Mouse (Mus musculus): ENCODE results near the gene Psmd12.
A peak's percentile ranks its signal among the peaks of the same experiment; 100 is the strongest.

Psmd12 gene

DNA sequence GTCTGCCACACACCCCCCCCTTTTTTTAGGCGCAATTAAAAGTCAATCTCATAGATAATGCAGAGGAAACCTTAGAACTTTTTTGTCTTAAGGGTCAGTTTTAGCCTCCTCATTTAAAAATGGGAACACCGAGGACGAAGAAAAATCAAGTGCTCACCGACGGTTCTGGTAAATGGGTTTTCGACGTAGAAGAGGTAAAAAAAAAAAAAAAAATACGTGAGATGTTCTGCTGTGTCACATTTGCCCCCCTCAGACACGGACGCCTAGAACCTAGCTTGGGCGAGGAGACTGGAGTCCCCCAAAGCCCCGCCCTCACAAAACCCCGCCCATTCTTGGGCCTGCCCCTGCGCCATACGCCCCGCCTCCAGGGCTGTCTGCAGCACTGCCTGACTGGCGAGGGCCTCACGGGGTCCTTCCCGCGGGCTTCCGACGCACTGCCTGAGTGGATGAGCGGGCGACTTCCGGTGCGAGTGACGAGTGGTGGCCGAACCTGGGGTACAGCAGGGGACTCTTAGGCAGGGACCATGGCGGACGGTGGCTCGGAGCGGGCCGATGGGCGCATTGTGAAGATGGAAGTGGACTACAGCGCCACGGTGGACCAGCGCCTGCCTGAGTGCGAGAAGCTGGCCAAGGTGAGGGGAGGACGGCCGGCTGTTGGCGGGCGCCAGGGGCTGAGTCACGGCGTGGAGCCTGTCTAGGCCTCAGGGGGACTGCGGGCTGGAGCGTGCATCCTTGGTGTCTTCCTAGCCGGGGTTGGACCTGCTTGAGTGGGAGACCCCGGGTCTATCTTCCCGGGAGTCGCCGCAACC, at the start of gene Psmd12:
Gene Psmd12, plus strand, starts transcription at position 432 of the 809 bp plus-strand sequence.
- no peaks in the 10 kb centered on the region for H3K27me3 ChIP-seq (ENCODE audit: control insufficient read depth, insufficient read depth, low read length, poor library complexity, severe bottlenecking)
- H3K36me3 ChIP-seq (ENCODE audit: control insufficient read depth, insufficient read depth, low read length, poor library complexity, severe bottlenecking): no peaks in the 10 kb centered on the region
- DNase-seq (ENCODE audit: low read depth, low spot score): peak; percentile 98

DNA sequence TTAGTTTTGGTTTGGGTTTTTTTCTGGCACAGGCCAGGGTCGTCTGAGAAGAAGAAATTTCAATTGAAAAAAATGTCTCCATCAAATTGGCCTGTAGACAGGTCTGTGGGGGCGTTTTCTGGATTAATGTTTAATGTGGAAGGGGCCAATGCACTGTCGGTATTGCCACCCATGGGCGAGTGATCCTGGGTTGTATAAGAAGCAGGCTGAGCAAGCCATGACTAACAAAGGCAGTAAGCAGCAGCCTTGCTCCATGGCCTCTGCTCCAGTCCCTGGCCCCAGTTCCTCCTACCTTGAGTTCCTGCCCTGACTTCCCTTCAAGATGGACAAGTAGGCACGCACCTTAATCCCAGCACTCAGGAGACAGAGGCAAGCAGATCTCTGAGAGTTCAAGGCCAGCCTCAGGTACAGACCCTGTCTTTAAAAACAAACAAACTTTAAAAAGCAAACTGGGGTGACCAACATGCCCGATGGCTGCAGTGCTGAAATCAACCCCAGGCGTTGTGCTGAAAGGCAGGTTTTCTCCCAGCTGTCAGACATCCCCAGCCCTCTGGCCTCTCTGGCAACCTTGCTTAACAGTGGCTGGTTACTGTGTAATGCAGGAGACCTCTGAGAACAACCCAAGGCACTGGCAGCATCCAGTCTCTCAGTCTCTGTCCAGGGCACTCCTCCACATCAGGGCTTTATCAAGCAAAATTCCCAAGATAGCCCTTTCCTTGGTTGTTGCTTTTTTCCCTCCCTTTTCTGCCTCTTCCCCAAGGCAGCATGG, 47.9 kb upstream of the Psmd12 start:
- no peak for DNase-seq (ENCODE audit: low read depth, low spot score)
- Histone ChIP-seq H3K36me3 (ENCODE audit: control insufficient read depth, insufficient read depth, low read length, poor library complexity, severe bottlenecking) (0 out of 2 replicates have a peak, but pooled peaks cover 3% of the 10 kb centered on the region), H3K27me3 (ENCODE audit: control insufficient read depth, insufficient read depth, low read length, poor library complexity, severe bottlenecking) (no peaks in the 10 kb centered on the region; the same call in 1 of the 2 replicates)

DNA sequence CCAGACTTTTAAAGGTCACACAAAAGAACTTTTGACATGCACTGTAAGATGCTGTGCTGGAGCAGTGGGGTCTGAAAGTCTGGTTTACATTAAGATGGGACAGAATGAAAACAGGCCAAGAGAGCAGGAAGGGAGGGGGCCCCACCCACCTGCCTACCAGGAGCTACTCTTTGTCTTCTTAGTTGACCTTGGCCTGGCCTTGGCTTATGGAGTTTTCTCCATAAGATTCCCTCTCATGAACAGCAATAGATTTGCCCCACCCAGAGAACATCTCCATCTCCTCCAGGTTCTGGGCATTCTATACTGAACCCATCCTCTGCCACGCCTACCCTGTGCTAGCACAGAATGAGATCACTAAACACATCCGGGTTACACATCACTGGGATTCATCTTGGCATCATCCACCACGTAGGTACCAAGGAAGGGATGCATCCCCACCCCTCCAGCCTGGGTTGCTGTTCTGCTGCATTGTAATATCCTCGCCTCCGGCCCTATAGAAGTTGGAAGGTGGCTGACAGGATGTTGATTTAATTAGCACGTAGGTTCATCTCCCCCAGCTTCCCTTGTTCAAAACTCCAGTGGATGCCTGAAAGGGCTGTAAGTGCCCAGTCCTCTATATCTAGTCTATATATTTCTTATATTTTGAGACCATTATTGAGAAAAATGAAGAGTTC, 43.4 kb upstream of the Psmd12 start:
- no peak for DNase-seq (ENCODE audit: low read depth, low spot score)
- Histone ChIP-seq H3K36me3 (ENCODE audit: control insufficient read depth, insufficient read depth, low read length, poor library complexity, severe bottlenecking) (0 out of 2 replicates have a peak, but pooled peaks cover 3% of the 10 kb centered on the region), H3K27me3 (ENCODE audit: control insufficient read depth, insufficient read depth, low read length, poor library complexity, severe bottlenecking) (no peaks in the 10 kb centered on the region)

DNA sequence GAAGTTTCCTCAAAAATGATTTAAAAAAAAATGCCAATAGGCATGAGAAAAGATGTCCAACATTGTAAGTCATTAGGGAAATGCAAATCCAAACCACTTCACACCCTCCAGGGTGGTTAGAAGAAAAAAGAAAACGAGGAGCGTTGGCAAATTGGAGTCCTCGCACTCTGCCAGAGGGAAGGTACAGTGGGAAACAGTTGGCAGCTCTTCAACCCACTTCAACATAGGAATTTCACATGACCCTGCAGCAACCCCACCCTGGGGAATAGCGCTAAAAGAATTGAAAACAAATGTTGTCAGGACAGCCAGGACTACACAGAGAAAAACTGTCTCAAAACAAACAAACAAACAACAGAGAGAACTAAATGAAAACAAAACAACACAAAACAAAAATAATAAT, 41.6 kb upstream of the Psmd12 start:
- H3K36me3 ChIP-seq (ENCODE audit: control insufficient read depth, insufficient read depth, low read length, poor library complexity, severe bottlenecking): 0 out of 2 replicates have a peak, but pooled peaks cover 3% of the 10 kb centered on the region
- DNase-seq (ENCODE audit: low read depth, low spot score): no peak
- no peaks in the 10 kb centered on the region for H3K27me3 ChIP-seq (ENCODE audit: control insufficient read depth, insufficient read depth, low read length, poor library complexity, severe bottlenecking)

DNA sequence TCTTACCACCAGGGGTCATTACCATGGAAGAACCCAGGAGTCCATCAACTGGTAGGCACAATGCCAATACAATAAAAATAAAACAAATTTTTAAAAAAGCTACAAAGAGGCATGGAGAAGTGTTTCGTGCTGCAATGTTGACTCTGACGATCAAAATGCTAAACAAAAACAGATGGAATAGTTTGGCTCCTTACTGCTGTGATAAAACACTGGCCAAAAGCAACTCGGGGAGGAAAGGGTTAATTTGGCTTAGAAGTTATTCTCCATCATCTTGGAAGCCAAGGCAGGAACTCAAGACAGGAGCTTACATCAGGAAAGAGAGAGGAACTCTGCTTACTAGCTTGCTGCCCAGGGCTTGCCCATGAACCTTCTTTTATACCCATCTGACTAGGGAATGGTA, 41.1 kb upstream of the Psmd12 start:
- no peak for DNase-seq (ENCODE audit: low read depth, low spot score)
- Histone ChIP-seq H3K27me3 (ENCODE audit: control insufficient read depth, insufficient read depth, low read length, poor library complexity, severe bottlenecking) (no peaks in the 10 kb centered on the region), H3K36me3 (ENCODE audit: control insufficient read depth, insufficient read depth, low read length, poor library complexity, severe bottlenecking) (0 out of 2 replicates have a peak, but pooled peaks cover under 1% of the 10 kb centered on the region)

DNA sequence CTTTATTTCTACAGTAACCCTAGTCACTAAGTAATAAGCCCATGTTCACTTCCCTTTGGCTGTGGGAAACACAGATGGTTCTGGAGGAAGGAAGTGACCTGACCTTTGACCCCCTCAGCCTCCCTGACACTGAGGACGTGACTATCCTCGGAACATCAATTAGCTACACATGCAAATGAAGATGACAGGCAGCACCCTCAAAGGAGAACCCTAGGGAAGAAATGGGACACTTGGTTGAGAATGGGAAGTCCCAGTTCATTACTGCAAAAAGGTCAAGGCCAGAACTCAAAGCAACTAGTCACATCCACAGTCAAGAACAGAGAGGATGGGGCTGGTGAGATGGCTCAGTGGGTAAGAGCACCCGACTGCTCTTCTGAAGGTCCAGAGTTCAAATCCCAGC, 38.2 kb upstream of the Psmd12 start:
- Histone ChIP-seq H3K27me3 (ENCODE audit: control insufficient read depth, insufficient read depth, low read length, poor library complexity, severe bottlenecking) (no peaks in the 10 kb centered on the region), H3K36me3 (ENCODE audit: control insufficient read depth, insufficient read depth, low read length, poor library complexity, severe bottlenecking) (no peaks in the 10 kb centered on the region)
- DNase-seq (ENCODE audit: low read depth, low spot score): peak; percentile 58

DNA sequence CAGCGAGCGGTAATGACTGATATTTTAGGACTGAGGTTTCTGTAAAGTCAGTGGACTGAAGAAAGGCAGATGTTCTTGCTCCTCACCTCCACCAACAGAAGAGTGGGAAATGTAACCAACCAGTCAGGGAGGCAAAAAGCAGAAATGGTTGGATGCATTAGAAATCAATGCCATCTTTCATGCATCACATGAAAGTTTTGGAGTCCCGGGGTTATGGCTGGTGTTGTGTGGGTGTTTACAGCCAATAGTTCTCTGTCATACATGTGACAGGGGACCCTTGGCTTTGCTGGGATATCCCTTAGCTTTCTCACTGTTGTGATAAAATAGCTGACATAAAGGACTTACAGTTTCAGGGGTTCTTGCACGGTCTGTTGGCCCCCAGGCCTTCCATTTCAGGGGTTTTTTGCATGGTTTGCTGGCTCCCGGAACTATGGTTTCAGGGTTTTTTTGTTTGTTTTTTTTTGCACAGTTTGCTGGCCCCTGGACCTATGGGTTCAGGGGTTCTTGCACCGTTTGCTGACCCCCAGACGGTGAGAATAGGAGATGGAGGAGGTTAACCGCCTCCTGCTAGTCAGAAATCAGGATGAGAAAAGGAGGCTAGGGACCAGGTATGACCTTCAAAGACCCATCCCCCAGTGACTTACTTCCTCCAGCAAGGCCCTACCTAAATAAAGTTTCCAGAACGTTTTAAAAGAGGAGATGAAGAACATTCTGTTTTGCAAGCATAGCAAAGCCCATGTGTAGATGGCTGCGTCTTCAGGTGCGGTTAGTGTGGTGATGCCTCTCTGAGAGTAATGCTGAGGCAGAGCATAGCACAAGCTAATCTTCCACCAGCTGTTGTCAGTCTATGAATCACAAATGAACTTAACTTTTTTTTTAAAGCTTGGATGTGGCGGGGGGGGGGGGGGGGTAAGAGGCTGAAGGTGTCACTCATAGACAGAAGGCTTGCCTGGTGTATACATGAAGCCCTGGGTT, 35.9 kb upstream of the Psmd12 start:
- H3K36me3 ChIP-seq (ENCODE audit: control insufficient read depth, insufficient read depth, low read length, poor library complexity, severe bottlenecking): no peaks in the 10 kb centered on the region
- peak; percentile 56 for DNase-seq (ENCODE audit: low read depth, low spot score)

DNA sequence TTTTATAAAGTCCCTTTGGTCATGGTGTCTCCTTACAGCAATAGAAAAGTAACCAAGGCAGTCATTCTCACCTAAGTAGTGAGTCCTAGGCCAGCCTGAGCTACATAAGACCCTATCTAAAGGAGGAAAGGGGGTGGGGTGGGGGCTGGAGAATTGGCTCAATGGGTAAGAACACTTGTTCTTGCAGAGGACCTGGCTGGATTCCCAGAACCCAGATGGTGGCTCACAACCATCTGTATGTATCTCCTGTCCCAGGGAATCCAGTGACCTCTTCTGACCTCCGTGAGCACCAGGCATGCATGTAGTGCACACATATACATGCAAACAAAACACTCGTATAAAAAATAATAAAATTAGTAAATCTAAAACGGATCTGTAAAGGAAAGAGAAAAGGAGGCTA, 33.6 kb upstream of the Psmd12 start:
- H3K36me3 ChIP-seq (ENCODE audit: control insufficient read depth, insufficient read depth, low read length, poor library complexity, severe bottlenecking): no peaks in the 10 kb centered on the region
- H3K27me3 ChIP-seq (ENCODE audit: control insufficient read depth, insufficient read depth, low read length, poor library complexity, severe bottlenecking): no peaks in the 10 kb centered on the region
- no peak for DNase-seq (ENCODE audit: low read depth, low spot score)

More for the DNA sequence above, 35.9 kb upstream of the Psmd12 start:
- no peaks in the 10 kb centered on the region for H3K27me3 ChIP-seq (ENCODE audit: control insufficient read depth, insufficient read depth, low read length, poor library complexity, severe bottlenecking)

DNA sequence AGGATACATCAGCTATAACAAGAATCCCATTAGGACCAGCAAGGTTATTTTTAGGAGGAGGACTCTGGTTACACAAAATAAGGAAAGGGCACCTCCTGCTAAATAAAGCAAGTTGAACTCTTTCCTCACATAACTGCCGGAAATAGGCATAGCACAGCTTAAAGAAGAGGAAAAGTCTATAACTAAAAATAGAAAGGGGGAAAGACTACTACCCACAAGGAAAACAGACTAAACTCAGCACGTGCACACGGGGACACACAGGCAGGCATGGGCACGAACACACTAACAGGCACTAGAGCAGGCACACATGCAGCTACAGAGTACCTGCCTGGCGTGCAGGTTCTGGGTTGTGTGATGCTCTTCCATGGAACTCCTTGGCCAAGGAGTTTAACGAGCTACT, 32.6 kb upstream of the Psmd12 start:
- DNase-seq (ENCODE audit: low read depth, low spot score): no peak
- no peaks in the 10 kb centered on the region for H3K27me3 ChIP-seq (ENCODE audit: control insufficient read depth, insufficient read depth, low read length, poor library complexity, severe bottlenecking)
- H3K36me3 ChIP-seq (ENCODE audit: control insufficient read depth, insufficient read depth, low read length, poor library complexity, severe bottlenecking): no peaks in the 10 kb centered on the region

DNA sequence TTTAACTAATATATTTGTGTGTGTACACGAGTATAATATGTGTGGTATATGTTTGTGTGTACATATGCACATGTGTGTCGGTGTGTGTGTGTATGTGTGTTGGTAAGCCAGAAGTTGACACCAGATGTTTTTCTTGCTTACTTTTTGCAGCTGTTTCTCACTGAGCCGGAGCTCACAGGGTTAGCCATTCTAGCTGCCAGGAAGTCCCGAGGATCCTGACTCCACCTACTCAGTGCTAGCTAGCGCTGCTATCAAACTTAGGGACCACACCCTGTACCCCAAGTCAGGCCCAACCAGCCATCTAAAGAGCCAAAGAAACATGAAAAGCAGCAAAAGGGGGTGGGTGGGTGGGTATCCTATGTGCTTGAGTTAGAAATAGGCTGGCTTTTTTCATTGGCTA, 31.9 kb upstream of the Psmd12 start:
- Histone ChIP-seq H3K36me3 (ENCODE audit: control insufficient read depth, insufficient read depth, low read length, poor library complexity, severe bottlenecking) (no peaks in the 10 kb centered on the region), H3K27me3 (ENCODE audit: control insufficient read depth, insufficient read depth, low read length, poor library complexity, severe bottlenecking) (no peaks in the 10 kb centered on the region)
- DNase-seq (ENCODE audit: low read depth, low spot score): peak; percentile 36

DNA sequence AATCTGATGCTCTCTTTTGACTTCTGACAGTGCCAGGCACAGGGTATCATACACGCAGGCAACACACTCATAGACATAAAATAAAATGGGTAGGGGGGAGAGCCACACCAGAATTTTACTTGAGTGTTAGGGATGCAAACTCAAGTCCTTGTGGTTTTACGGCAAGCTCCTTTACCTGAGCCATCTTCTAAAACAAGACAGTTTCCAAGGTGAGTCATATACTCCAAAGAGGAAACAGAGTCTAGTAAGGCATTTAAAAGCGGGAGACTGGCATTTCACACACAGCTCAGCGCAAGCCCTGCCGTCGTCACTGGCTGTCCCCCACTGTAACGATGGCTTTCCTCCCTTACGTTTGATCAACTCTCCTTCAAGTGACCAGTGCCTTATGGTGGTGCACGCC, 31.4 kb upstream of the Psmd12 start:
- Histone ChIP-seq H3K36me3 (ENCODE audit: control insufficient read depth, insufficient read depth, low read length, poor library complexity, severe bottlenecking) (no peaks in the 10 kb centered on the region), H3K27me3 (ENCODE audit: control insufficient read depth, insufficient read depth, low read length, poor library complexity, severe bottlenecking) (no peaks in the 10 kb centered on the region)
- no peak for DNase-seq (ENCODE audit: low read depth, low spot score)

DNA sequence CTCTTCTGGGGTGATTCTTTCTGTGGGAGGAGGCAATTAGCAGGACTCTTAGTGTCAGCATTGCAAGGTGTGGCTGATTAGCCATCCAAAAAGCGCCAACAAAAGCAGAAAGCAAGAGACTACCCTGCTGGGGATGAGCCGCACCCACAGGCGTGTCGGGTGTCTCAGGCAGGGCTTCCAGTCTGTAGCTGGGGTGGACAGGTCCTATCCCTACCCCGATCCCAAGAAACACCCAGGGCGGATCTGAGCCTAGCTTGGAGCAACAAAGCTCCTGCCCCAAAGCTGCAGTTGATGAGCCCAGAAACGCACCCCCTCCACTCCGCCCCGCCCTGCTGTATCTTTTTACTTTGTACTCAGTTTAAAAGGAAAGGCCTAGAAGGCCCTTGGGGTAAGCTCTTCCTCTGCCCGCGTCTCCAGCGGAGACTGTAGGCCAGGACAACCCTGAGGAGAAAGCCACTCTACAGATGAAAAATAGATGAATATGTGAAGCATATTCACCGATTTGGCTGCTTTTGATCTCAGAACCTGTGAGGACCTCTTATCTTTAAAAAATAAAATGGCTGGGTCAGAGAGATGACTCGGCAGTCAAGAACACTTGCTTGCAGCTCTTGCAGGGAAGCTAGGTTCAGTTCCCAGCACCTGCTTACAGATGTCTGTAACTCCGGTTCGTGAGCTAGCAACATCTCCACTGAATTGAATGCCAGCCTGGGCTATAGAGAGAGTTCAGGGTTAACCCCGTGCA, 29.9 kb upstream of the Psmd12 start:
- Histone ChIP-seq H3K36me3 (ENCODE audit: control insufficient read depth, insufficient read depth, low read length, poor library complexity, severe bottlenecking) (no peaks in the 10 kb centered on the region), H3K27me3 (ENCODE audit: control insufficient read depth, insufficient read depth, low read length, poor library complexity, severe bottlenecking) (no peaks in the 10 kb centered on the region)
- DNase-seq (ENCODE audit: low read depth, low spot score): no peak

DNA sequence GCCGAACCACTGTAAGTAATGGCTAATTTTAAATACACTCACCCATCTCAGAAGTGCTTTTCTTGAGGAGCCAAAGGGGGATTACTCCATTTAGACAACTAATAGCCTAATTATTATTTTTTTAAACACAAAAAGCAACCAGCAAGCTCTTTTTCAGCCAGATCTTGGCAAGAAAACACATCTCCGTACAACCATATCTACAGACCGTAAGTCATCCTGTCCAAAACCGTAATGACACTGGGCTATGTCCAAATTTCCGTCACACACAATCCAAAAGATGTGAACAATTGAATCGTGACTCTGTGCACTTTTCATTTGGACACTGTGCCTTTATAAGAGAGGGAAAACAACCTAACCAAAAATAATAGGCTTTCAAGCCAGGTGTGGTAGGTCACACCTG, 29.2 kb upstream of the Psmd12 start:
- no peak for DNase-seq (ENCODE audit: low read depth, low spot score)
- H3K27me3 ChIP-seq (ENCODE audit: control insufficient read depth, insufficient read depth, low read length, poor library complexity, severe bottlenecking): no peaks in the 10 kb centered on the region

More for the DNA sequence above, 29.2 kb upstream of the Psmd12 start:
- H3K36me3 ChIP-seq (ENCODE audit: control insufficient read depth, insufficient read depth, low read length, poor library complexity, severe bottlenecking): no peaks in the 10 kb centered on the region
